Mouse (Mus musculus) adrenal gland, adult 8-10 months (tissue): ENCODE data around the gene Xrcc1. TPM values are rescaled to one million over a fixed set of nuclear protein-coding genes. Genes with fewer than 3 reads are reported as not detected.

ENCODE experiments used
- DNase-seq: peaks from one replicate; pipeline ENCODE4 v3.0.0; 2022
- total RNA-seq, 4 experiments: library from RNA; stranded (reverse); gene quantifications; 2 replicates each; pipeline ENCODE4 v1.2.4; 2022

Xrcc1 gene
- total RNA-seq, 4 experiments from 2014 or later = 39.2 to 55.5 (median 46.6) TPM

- DNase-seq = no peak
Measured at GRCm38 (mm10) chr7:24529580-24529979, 16.5 kb upstream of the Xrcc1 start.

DNA sequence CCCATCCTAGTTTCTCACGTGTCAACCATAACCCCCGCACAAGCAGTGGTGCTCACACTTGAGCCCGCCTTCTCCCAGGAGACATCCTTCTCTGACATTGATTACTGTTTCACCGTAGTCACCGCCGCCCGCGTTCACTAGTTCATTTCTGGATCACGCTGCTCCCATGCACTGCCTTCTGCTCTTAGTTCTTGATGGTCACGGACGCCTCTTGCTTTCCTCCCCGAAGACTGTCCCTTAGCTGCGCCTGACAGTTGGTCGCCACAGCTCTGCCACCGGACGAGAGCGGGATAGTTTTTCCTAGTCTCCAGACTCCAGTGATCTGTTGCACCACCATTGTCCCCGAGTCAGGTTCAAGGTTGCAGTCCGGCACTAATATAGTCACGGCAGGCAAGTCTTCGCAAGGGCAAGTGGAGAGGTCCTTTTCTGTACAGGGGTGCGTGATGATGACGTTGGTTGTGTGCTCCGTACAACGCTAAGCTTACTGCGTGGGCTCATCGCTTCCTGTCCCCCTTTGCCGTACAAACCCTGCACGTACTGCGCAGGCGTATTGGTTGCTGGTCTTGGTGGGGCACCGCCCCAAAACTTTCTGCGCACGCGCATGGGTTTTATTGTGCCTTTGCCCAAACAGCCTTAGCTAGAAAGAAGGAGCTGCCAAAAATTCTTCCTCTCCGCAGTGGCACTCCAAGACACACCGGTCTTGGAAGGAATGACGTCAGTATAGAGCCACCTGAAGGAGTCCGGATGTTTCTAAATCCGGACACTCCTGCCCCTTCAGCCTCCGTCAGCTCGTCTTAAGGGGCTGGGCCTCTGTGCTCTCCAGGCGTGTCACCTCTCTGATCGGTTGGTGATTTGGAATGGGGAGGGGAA lies 15.8 kb upstream of the Xrcc1 start, which contains the start of gene Irgq:
TSS of gene Irgq (plus strand) at position 628 of the 870 bp plus-strand sequence.
- peak; percentile 99 for DNase-seq

DNA sequence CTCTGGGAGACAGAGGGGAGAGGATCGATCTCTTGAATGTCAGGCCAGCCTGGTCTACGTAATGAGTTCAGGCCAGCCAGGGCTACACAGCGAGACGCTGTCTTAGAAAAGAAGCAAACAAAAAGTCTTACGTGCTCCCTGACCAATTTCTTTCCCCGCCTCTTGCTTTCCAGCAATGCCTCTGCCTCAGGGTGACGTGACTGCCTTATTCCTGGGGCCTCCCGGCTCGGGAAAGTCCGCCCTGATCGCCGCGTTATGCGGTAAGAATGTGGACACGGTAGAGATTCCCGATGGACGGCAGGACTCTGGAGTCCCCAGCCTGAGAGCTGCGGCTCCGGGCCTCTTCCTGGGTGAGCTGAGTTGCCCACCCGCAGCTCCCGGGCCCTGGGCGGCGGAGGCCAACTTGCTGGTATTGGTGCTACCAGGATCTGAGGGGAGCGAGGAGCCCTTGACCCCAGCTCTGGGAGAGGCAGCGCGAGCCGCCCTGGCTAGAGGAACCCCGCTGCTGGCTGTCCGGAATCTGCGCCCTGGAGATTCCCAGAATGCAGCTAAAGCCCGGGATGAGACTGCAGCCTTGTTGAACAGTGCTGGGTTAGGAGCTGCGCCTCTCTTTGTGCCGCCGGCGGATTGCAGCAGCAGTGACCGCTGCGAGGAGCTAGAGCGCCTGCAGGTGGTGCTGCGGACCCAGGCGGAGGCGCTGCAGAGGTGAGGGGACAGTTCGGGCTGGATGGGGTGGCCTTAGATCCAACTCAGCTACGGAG lies 14.7 kb upstream of the Xrcc1 start:
- peak; percentile 69 for DNase-seq

- no peak for DNase-seq
Measured at GRCm38 (mm10) chr7:24533031-24533571, 13.0 kb upstream of the Xrcc1 start.

DNA sequence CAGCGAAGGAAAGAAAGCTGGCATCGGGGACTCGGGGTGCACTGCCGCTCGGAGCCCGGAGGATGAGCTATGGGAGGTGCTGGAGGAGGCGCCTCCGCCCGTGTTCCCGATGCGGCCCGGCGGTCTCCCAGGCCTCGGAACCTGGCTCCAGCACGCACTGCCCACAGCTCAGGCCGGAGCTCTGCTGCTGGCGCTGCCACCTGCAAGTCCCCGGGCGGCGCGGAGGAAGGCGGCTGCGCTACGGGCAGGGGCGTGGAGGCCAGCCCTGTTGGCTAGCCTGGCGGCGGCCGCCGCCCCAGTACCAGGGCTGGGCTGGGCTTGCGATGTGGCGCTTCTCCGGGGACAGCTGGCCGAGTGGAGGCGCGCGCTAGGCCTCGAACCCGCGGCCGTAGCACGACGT lies 12.3 kb upstream of the Xrcc1 start:
- no peak for DNase-seq

DNA sequence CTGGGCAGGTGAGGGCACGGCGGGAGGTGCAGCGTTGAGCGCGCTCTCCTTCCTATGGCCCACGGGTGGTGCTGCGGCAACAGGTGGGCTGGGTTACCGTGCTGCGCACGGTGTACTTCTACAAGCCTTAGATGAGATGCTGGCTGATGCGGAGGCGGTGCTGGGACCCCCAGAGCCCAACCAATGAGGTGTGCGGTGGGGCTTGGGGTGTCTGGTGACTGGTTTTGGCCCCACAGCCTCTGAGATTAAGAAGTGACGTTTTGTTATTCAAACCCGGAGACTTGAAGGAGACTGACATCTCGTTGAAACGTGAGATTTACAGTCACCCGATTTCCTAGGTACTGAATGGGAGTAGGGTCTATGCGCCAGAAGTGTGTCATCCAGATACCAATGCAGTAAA lies 11.8 kb upstream of the Xrcc1 start:
- DNase-seq = no peak

- DNase-seq = no peak
Measured at GRCm38 (mm10) chr7:24537081-24537480, 9.0 kb upstream of the Xrcc1 start.

DNA sequence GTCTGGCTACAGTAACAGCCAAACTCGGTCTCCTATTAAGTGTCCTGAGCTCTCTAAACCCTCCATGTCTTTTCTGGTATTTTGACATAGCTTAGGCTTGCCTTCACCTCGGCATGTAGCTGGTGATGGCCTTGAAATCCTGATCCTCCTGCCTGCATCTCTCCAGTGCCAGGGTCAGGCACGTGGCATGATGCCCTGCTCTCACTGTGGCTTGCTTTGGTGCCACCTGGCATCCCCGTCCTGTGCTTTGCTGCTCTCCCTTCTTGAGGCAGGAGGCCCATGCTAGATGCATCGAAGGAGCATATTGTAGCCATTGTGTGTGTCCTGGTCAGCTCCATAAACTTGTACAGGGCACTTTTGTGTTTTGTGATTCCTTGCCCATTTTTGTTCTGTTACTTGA lies 8.5 kb upstream of the Xrcc1 start:
- no peak for DNase-seq

DNA sequence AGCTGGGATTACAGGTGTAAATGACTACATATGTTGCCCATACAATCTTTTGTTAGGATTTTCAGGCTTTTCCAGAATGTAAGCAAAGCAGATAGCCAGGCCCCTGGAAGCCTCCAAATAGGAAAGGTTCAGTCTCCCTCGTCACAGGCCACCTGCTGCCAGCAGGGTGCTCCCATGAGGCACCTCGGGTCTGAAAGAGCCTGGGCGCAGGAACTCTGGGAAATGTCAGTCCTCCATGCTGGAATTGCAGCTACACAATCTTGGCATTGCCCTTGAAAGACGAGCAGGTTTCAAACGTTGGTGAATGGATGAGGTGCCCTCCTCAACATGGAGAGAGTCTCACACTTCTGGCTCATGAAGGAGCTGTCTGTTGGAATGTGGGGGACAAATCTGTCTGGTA lies 7.9 kb upstream of the Xrcc1 start:
- DNase-seq = no peak

- DNase-seq = no peak
Measured at GRCm38 (mm10) chr7:24538701-24539100, 7.4 kb upstream of the Xrcc1 start.

- no peak for DNase-seq
Measured at GRCm38 (mm10) chr7:24539686-24540085, 6.4 kb upstream of the Xrcc1 start.

- no peak for DNase-seq
Measured at GRCm38 (mm10) chr7:24544506-24544905, 1.6 kb upstream of the Xrcc1 start.

- DNase-seq = peak; percentile 100
Measured at GRCm38 (mm10) chr7:24546634-24547389, 723 bp downstream of the Xrcc1 start.

DNA sequence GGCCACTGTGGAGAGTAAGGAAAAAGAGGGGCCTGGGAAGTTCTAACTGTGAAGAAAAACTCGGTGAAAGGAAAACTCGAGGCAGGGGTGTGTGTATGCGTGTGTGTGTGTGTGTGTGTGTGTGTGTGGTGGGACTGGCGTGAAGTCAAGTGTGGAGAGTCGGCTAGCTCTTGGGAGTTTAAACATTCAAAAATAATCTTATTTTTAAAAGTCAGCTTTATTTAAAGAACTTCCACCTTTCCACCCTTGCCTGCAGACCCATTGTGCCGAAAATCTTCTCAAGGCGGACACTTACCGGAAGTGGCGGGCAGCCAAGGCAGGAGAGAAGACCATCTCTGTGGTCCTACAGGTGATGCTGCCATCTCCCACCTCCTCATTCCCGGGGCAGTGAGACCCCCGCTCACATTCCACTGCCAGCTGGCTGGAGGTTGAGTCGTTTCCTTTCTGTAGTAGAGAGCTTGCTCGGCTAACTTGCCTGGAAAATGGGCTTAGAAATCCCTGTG lies 1.5 kb downstream of the Xrcc1 start:
- no peak for DNase-seq

DNA sequence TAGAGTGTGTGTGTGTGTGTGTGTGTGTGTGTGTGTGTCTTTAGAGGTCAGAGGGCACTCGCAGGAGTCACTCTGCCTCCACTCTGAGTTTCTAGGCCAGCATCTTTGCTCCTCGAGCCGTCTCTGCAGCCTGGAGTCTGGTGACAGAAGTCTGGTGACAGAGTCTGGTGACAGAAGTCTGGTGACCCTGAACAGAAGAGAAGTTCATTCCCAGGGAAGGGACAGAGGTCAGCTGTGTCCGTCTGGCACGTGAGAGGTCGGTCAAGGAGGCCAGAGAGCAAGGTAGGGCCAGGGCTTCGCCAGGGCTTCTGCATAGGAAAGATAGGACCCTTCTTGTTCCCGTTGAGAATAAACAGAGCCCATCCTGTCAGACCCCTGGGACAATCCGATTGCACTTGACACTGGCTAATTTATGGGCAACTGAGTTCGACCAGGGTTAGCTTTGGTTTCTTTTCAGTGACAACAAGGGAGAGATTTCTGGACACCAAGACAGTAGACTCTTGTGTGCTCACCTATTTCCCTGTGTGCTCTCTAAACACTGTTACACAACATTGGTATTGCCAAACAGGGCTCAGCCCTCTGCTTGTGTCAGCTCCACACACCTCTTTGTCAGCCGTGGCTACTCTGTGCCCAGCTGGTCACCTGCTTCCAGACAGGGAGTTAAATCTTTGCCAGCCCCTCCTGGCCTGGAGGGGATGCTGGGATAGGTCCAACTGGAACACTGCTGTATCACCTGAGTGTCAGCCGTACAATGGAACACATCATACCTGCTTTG lies 6.1 kb downstream of the Xrcc1 start:
- no peak for DNase-seq

DNA sequence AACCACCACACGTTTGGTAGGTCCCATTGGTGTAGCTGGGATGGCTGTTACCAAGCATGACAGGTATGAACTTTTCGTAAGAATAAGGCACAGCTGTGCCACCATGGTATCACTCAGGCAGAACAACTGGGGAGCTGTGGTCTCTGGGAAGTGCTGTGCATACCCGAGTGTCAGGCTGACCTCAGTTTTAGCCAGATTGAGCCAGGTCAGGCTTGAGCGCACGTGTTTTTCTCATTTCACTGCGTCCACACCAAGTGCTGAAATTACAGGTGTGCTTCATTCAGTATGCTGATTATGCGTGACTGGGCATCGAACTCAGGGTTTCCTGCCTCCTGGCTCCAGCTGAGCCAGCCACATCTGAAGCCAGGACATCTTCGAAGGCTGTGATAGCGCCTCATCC lies 9.7 kb downstream of the Xrcc1 start:
- no peak for DNase-seq

GRCm38 (mm10) chr7:24561450-24561849 lies 15.4 kb downstream of the Xrcc1 start:
- DNase-seq = no peak

- DNase-seq = no peak
Measured at GRCm38 (mm10) chr7:24563191-24563836, 17.2 kb downstream of the Xrcc1 start.

- no peak for DNase-seq
Measured at GRCm38 (mm10) chr7:24563837-24564206, 17.7 kb downstream of the Xrcc1 start.

GRCm38 (mm10) chr7:24564607-24565265 lies 18.6 kb downstream of the Xrcc1 start:
- DNase-seq = no peak

- no peak for DNase-seq
Measured at GRCm38 (mm10) chr7:24565627-24566026, 19.5 kb downstream of the Xrcc1 start.
